Mouse (Mus musculus): ENCODE measurements around the gene Clk3.
"Not testable (repeated sequence)": the region's sequence is repeated elsewhere in the genome, so short reads cannot be mapped to it uniquely, and the experiment has no call there.

The Clk3 gene

GRCm38 (mm10) chr9:57723315-57723715 is 42.3 kb downstream of the Clk3 start:
- peak; percentile 26 for DNase-seq (ENCODE audit: low spot score)

- DNase-seq (ENCODE audit: low spot score): no peak
Measured at GRCm38 (mm10) chr9:57722371-57722770, 43.3 kb downstream of the Clk3 start.

- DNase-seq (ENCODE audit: low spot score): no peak
Measured at GRCm38 (mm10) chr9:57720736-57721135, 44.9 kb downstream of the Clk3 start.

- no peak for DNase-seq (ENCODE audit: low spot score)
Measured at GRCm38 (mm10) chr9:57718408-57718807, 47.3 kb downstream of the Clk3 start.

GRCm38 (mm10) chr9:57712194-57712593 is 53.5 kb downstream of the Clk3 start:
- no peak for DNase-seq (ENCODE audit: low spot score)

GRCm38 (mm10) chr9:57710214-57710613 is 55.4 kb downstream of the Clk3 start:
- not testable (repeated sequence) for DNase-seq (ENCODE audit: low spot score)

GRCm38 (mm10) chr9:57708720-57709274 is 56.9 kb downstream of the Clk3 start:
- peak; percentile 9 for DNase-seq (ENCODE audit: low spot score)

GRCm38 (mm10) chr9:57708068-57708719 is 57.5 kb downstream of the Clk3 start, which contains the start of gene Edc3:
TSS of gene Edc3 (plus strand) at chr9:57708540.
- DNase-seq (ENCODE audit: low spot score): peak; percentile 85

GRCm38 (mm10) chr9:57706496-57706895 is 59.2 kb downstream of the Clk3 start:
- DNase-seq (ENCODE audit: low spot score): no peak
